Mouse (Mus musculus) CD4-positive, CD25-positive, alpha-beta regulatory T cell, adult 4 months (primary cell): ENCODE measurements at regions not wholly inside any gene's neighbourhood (a gene's known extent, or its start where the extent isn't known, plus 50 kb on each side); places are given as distances from the start of the nearest gene placed in this dataset.

Experiments
- ATAC-seq: one replicate; pipeline ENCODE4 v1.8.0; 2017

GRCm38 (mm10) chr5:64537113-64537780 lies 265.9 kb upstream of the Klf3 start:
- ATAC-seq = no peak

- no peak for ATAC-seq
These were observed 261.4 kb upstream of the Klf3 start for GRCm38 (mm10) chr5:64541765-64542164.

- ATAC-seq = no peak
These were observed 247.3 kb upstream of the Klf3 start for GRCm38 (mm10) chr5:64555931-64556330.

GRCm38 (mm10) chr5:64566451-64567390 lies 236.5 kb upstream of the Klf3 start:
- no peak for ATAC-seq

GRCm38 (mm10) chr5:64567813-64568212 lies 235.4 kb upstream of the Klf3 start:
- ATAC-seq = no peak

GRCm38 (mm10) chr5:64568294-64568693 lies 234.9 kb upstream of the Klf3 start:
- no peak for ATAC-seq

GRCm38 (mm10) chr5:64574386-64574785 lies 228.8 kb upstream of the Klf3 start:
- no peak for ATAC-seq

- ATAC-seq = no peak
These were observed 227.3 kb upstream of the Klf3 start for GRCm38 (mm10) chr5:64575896-64576295.

- no peak for ATAC-seq
These were observed 226.5 kb upstream of the Klf3 start for GRCm38 (mm10) chr5:64576426-64577262.

- no peak for ATAC-seq
These were observed 225.8 kb upstream of the Klf3 start for GRCm38 (mm10) chr5:64577424-64577823.

- ATAC-seq = no peak
These were observed 224.7 kb upstream of the Klf3 start for GRCm38 (mm10) chr5:64578536-64578935.

- ATAC-seq = no peak
These were observed 224.1 kb upstream of the Klf3 start for GRCm38 (mm10) chr5:64579086-64579485.

- ATAC-seq = no peak
These were observed 223.5 kb upstream of the Klf3 start for GRCm38 (mm10) chr5:64579494-64580339.

- ATAC-seq = no peak
These were observed 222.9 kb upstream of the Klf3 start for GRCm38 (mm10) chr5:64580340-64580723.

- ATAC-seq = no peak
These were observed 222.3 kb upstream of the Klf3 start for GRCm38 (mm10) chr5:64580786-64581445.

- no peak for ATAC-seq
These were observed 221.7 kb upstream of the Klf3 start for GRCm38 (mm10) chr5:64581461-64581860.

- no peak for ATAC-seq
These were observed 221.2 kb upstream of the Klf3 start for GRCm38 (mm10) chr5:64582031-64582430.

- no peak for ATAC-seq
These were observed 218.9 kb upstream of the Klf3 start for GRCm38 (mm10) chr5:64584308-64584707.

GRCm38 (mm10) chr5:64585076-64585786 lies 218.0 kb upstream of the Klf3 start:
- ATAC-seq = no peak

- ATAC-seq = no peak
These were observed 216.9 kb upstream of the Klf3 start for GRCm38 (mm10) chr5:64586316-64586715.

GRCm38 (mm10) chr5:64586933-64587332 lies 216.3 kb upstream of the Klf3 start:
- no peak for ATAC-seq
